Mouse (Mus musculus) E14TG2a.4 (cell line): ENCODE results near the gene Ak2.
A peak's percentile ranks its signal among the peaks of the same experiment; 100 is the strongest.

Experiments used
- CTCF ChIP-seq: conservative IDR thresholded peaks from 2 replicates; pipeline ENCODE4 v1.5.1; 2014; ENCODE audit warnings: low read length
- NANOG ChIP-seq: IDR thresholded peaks from 2 replicates; pipeline ENCODE4 v1.6.1; 2014; ENCODE audit warnings: borderline replicate concordance, low read length, mixed read lengths
- POU5F1 ChIP-seq: IDR thresholded peaks from 2 replicates; pipeline ENCODE4 v1.6.1; 2014; ENCODE audit warnings: low read length, borderline replicate concordance

DNA sequence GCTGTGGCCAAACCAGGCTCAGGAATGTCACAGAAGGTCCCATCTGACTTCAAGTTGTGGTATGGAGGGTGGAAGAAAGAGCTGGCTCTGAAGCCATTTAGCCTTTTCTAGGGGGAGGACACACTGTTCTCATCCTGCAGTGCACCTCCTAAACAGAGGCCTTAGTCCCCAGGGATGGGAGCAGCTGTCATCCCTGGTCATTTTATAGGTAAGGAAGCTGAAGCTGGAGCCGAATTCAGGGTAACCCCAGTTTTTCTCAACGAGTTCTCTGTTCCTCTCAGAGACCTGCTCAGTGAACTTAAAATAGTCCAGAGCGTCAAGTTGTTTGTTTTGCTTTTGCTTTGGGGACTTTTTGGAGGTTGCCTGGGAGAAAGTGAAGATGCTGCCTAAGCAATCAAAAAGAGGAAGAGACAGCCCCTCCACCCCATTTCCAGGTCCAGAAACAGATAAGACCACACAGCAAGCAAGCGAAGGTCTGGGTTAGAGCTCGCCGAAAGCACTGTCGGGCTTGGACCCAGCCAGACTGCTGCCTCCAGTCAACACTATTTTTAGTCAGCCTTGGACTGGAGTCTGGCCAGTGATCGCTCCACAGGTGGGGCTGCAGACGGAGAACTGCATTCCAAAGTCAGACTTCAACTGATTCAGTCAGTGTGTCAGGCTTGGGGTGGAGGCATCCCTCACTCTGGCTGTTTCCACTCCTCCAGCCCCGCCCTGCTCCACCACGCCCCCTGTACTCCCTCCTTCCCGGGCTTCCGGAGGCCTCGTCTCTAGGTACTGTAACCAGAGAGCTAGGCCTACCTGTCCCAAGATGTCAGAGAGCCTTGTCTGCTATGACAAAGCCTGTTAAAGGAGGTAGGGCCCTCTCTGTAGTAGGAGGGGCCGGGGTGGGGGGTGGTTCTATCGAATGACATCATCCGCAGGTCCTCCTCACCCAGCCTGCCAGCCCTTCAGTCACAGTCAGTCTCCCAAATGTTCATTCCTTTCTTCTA, 41.5 kb downstream of the Ak2 start:
- TF ChIP-seq CTCF (no peak), POU5F1 (no peak), NANOG (peak; percentile 14; the same call in 1 of the 2 replicates)
